Mouse (Mus musculus): ENCODE measurements at regions not wholly inside any gene's neighbourhood (a gene's known extent, or its start where the extent isn't known, plus 50 kb on each side); places are given as distances from the start of the nearest gene placed in this dataset.

- Histone ChIP-seq H3K4me2 (ENCODE audit: low read depth, low read length) (no peak overlapping the region), H3K4me1 (ENCODE audit: insufficient read depth, low read length) (no peaks in the 10 kb centered on the region), H3K9ac (replicated peaks; ENCODE audit: low read length) (no peak overlapping the region), H3K36me3 (ENCODE audit: insufficient read depth, low read length) (no peaks in the 10 kb centered on the region), H3K4me3 (ENCODE audit: low read length) (no peak overlapping the region), H3K27me3 (ENCODE audit: insufficient read depth, low read length) (no peaks in the 10 kb centered on the region), H3K27ac (no peak overlapping the region), H3K9me3 (ENCODE audit: low read length) (no peaks in the 10 kb centered on the region)
- no peak for TF ChIP-seq CTCF (IDR thresholded peaks at IDR 0.05; ENCODE audit: low read depth)
- WGBS, result 83% methylated on average over 1 of the region's 1 CpGs
- ATAC-seq (no peak), DNase-seq (ENCODE audit: low spot score) (peak; percentile 8)
Observed at GRCm38 (mm10) chr11:42845795-42846194, 189.8 kb upstream of the Gm9972 start.

- Histone ChIP-seq H3K27me3 (ENCODE audit: insufficient read depth, low read length) (no peaks in the 10 kb centered on the region), H3K9me3 (ENCODE audit: low read length) (no peaks in the 10 kb centered on the region), H3K4me3 (ENCODE audit: low read length) (no peak overlapping the region), H3K4me1 (ENCODE audit: insufficient read depth, low read length) (no peaks in the 10 kb centered on the region), H3K4me2 (ENCODE audit: low read depth, low read length) (no peak overlapping the region), H3K9ac (replicated peaks; ENCODE audit: low read length) (no peak overlapping the region), H3K27ac (no peak overlapping the region), H3K36me3 (ENCODE audit: insufficient read depth, low read length) (no peaks in the 10 kb centered on the region)
- TF ChIP-seq CTCF (IDR thresholded peaks at IDR 0.05; ENCODE audit: low read depth), result no peak
- ATAC-seq (no peak), DNase-seq (ENCODE audit: low spot score) (no peak)
- 72% methylated on average over 4 of the region's 4 CpGs for WGBS
Observed at GRCm38 (mm10) chr11:42854411-42854810, 181.1 kb upstream of the Gm9972 start.

GRCm38 (mm10) chr11:42857687-42858086 is 177.9 kb upstream of the Gm9972 start:
- no peaks in the 10 kb centered on the region for H3K36me3 ChIP-seq (ENCODE audit: insufficient read depth, low read length)
- H3K9ac ChIP-seq (replicated peaks; ENCODE audit: low read length), result no peak overlapping the region
- TF ChIP-seq CTCF (IDR thresholded peaks at IDR 0.05; ENCODE audit: low read depth), result no peak
- H3K27me3 ChIP-seq (ENCODE audit: insufficient read depth, low read length), result no peaks in the 10 kb centered on the region
- H3K4me3 ChIP-seq (ENCODE audit: low read length), result no peak overlapping the region
- no peak for ATAC-seq
- no peak for DNase-seq (ENCODE audit: low spot score)
- no peaks in the 10 kb centered on the region for H3K4me1 ChIP-seq (ENCODE audit: insufficient read depth, low read length)
- no peak overlapping the region for H3K27ac ChIP-seq
- no peaks in the 10 kb centered on the region for H3K9me3 ChIP-seq (ENCODE audit: low read length)
- H3K4me2 ChIP-seq (ENCODE audit: low read depth, low read length), result no peak overlapping the region

GRCm38 (mm10) chr11:42874056-42874455 is 161.5 kb upstream of the Gm9972 start:
- H3K4me1 ChIP-seq (ENCODE audit: insufficient read depth, low read length), result no peaks in the 10 kb centered on the region
- no peak overlapping the region for H3K27ac ChIP-seq
- no peaks in the 10 kb centered on the region for H3K9me3 ChIP-seq (ENCODE audit: low read length)
- TF ChIP-seq CTCF (IDR thresholded peaks at IDR 0.05; ENCODE audit: low read depth), result no peak
- no peak overlapping the region for H3K4me2 ChIP-seq (ENCODE audit: low read depth, low read length)
- no peak overlapping the region for H3K4me3 ChIP-seq (ENCODE audit: low read length)
- no peaks in the 10 kb centered on the region for H3K36me3 ChIP-seq (ENCODE audit: insufficient read depth, low read length)
- DNase-seq (ENCODE audit: low spot score) (no peak), ATAC-seq (no peak)
- WGBS, result 76% methylated on average over 2 of the region's 2 CpGs
- no peaks in the 10 kb centered on the region for H3K27me3 ChIP-seq (ENCODE audit: insufficient read depth, low read length)
- no peak overlapping the region for H3K9ac ChIP-seq (replicated peaks; ENCODE audit: low read length)

GRCm38 (mm10) chr11:42900024-42900423 is 135.5 kb upstream of the Gm9972 start:
- Histone ChIP-seq H3K4me3 (ENCODE audit: low read length) (no peak overlapping the region), H3K36me3 (ENCODE audit: insufficient read depth, low read length) (no peaks in the 10 kb centered on the region), H3K9me3 (ENCODE audit: low read length) (no peaks in the 10 kb centered on the region), H3K9ac (replicated peaks; ENCODE audit: low read length) (no peak overlapping the region), H3K27ac (no peak overlapping the region), H3K4me2 (ENCODE audit: low read depth, low read length) (no peak overlapping the region), H3K27me3 (ENCODE audit: insufficient read depth, low read length) (no peaks in the 10 kb centered on the region), H3K4me1 (ENCODE audit: insufficient read depth, low read length) (no peaks in the 10 kb centered on the region)
- no peak for TF ChIP-seq CTCF (IDR thresholded peaks at IDR 0.05; ENCODE audit: low read depth)
- 91% methylated on average over 4 of the region's 4 CpGs for WGBS
- no peak for DNase-seq (ENCODE audit: low spot score)
- no peak for ATAC-seq

GRCm38 (mm10) chr11:42903459-42904012 is 132.0 kb upstream of the Gm9972 start:
- WGBS, result 60% methylated on average over 5 of the region's 5 CpGs
- no peak for ATAC-seq
- no peaks in the 10 kb centered on the region for H3K36me3 ChIP-seq (ENCODE audit: insufficient read depth, low read length)
- TF ChIP-seq CTCF (IDR thresholded peaks at IDR 0.05; ENCODE audit: low read depth), result no peak
- DNase-seq (ENCODE audit: low spot score), result peak; percentile 28
- no peaks in the 10 kb centered on the region for H3K27me3 ChIP-seq (ENCODE audit: insufficient read depth, low read length)
- no peak overlapping the region for H3K4me3 ChIP-seq (ENCODE audit: low read length)
- no peak overlapping the region for H3K9ac ChIP-seq (replicated peaks; ENCODE audit: low read length)
- no peak overlapping the region for H3K27ac ChIP-seq
- no peak overlapping the region for H3K4me2 ChIP-seq (ENCODE audit: low read depth, low read length)
- H3K9me3 ChIP-seq (ENCODE audit: low read length), result no peaks in the 10 kb centered on the region
- H3K4me1 ChIP-seq (ENCODE audit: insufficient read depth, low read length), result no peaks in the 10 kb centered on the region

- Histone ChIP-seq H3K4me3 (ENCODE audit: low read length) (no peak overlapping the region), H3K9ac (replicated peaks; ENCODE audit: low read length) (no peak overlapping the region), H3K27ac (no peak overlapping the region), H3K9me3 (ENCODE audit: low read length) (no peaks in the 10 kb centered on the region), H3K4me2 (ENCODE audit: low read depth, low read length) (no peak overlapping the region), H3K4me1 (ENCODE audit: insufficient read depth, low read length) (no peaks in the 10 kb centered on the region), H3K36me3 (ENCODE audit: insufficient read depth, low read length) (no peaks in the 10 kb centered on the region), H3K27me3 (ENCODE audit: insufficient read depth, low read length) (no peaks in the 10 kb centered on the region)
- no peak for TF ChIP-seq CTCF (IDR thresholded peaks at IDR 0.05; ENCODE audit: low read depth)
- 77% methylated on average over 2 of the region's 2 CpGs for WGBS
- DNase-seq (ENCODE audit: low spot score) (no peak), ATAC-seq (no peak)
Observed at GRCm38 (mm10) chr11:42905561-42905960, 130.0 kb upstream of the Gm9972 start.
